Mouse (Mus musculus): ENCODE measurements around the gene Sh3tc1.

Sh3tc1 gene

DNA sequence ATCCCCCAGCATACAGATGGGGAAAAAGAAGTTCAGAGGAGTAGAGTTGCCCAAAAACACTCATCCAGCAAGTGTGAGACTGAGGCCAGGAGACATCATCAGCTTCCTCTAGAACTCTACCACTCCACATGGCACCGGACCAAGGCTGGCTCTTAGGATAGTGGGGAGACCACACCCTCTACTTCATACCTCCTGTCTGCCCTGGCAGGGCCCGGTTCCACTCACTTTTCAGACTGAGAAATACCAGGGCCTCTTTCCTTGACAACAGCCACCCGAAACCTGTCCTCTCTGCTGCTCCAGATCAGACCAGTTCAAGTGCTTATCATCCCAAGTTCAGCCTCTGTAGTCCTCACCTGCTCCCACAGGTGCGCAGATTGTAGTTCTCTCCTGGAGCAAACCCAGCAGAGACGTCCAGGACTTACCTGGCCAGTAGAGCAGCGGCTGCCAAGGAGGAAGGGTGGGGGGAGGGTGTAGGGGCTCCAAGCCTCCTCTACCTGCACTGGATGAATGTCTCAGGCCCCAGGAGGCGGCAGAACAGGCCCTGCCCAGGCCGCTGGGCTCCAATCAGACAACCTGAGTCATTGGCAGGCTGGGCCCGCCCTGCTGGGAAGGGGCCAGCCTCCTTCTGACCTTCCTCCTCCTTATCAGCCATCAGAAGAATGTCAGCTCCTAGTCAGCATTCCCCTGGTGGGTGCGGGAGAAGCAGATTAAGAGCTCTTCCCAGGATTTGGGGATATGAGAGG is at the start of gene Sh3tc1:
TSS of gene Sh3tc1 (minus strand) at position 452 of the 743 bp plus-strand sequence.
- CTCF ChIA-PET: no interaction called here

GRCm38 (mm10) chr5:35788719-35789118 is 48.9 kb upstream of the Sh3tc1 start:
- CTCF ChIA-PET: no interaction called here

GRCm38 (mm10) chr5:35787847-35788246 is 48.1 kb upstream of the Sh3tc1 start:
- CTCF ChIA-PET: no interaction called here

DNA sequence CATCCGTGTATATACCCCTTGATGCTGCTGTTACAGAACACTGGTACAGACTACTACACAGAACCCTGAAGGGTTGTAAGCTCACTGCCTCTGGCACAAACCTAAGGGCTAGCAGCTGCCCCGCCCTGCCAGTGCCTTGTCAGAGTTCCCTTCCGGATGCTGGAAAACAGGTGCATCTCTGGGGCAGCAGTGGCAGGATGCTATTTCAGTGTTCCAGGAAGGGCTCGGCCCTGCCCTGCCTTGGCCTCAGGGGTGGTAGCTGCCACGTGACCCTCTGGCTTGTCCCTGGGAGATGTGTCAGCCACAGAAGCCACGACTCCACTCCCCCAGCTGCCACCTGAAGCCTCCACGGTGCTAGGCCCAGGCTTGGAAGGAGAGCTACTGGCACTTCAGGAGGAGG is 46.1 kb upstream of the Sh3tc1 start:
- CTCF ChIA-PET: no interaction called here

DNA sequence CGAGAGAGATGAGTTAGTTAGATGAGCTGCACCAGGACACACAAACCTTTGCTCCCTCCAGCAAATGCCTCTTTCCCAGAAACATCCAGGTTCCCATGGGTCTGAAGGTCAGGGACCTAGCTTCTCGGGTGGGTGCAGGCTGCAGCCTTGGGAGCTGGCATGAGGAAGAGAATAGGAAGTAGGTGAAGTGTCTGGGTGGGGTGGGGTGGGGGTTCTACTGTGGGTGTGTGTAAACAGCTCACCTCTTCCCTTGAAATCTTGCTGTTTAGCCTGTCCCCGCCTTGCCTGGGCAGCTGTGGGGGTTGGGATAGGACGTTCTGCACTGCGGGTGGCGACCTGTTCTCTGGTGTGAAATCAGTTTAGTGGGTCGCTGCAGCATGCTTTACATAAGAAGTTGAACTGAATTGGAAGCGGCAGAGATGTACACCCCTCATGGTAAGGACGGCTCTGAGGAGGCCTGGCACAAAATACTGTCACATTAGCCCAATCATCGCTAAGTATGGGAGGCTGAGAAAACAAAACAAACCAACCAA is 42.9 kb upstream of the Sh3tc1 start:
- CTCF ChIA-PET: no interaction called here

DNA sequence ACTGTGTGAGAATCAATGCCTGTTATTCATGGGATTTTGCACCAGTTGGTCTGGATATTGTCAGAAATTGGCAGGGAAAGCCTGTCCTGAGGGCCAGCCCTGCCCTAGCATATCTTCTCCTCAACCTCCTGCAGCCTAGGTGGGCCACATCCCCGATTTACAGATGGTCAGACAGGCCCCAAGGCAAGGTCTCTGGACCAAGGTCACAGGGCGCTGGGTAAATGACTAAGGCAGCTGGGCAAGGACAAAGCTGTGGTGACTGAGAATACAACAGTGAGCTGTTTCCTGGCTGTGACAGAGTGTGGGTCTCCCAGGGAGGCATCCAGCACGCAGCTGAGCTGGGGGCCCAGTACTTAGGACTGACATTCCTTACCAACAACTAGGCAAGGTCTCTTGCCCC is 41.3 kb upstream of the Sh3tc1 start:
- CTCF ChIA-PET: no interaction called here

GRCm38 (mm10) chr5:35774137-35774424 is 34.3 kb upstream of the Sh3tc1 start:
- CTCF ChIA-PET: no interaction called here

- CTCF ChIA-PET: no interaction called here
Measured at GRCm38 (mm10) chr5:35773274-35774136, 33.7 kb upstream of the Sh3tc1 start.

DNA sequence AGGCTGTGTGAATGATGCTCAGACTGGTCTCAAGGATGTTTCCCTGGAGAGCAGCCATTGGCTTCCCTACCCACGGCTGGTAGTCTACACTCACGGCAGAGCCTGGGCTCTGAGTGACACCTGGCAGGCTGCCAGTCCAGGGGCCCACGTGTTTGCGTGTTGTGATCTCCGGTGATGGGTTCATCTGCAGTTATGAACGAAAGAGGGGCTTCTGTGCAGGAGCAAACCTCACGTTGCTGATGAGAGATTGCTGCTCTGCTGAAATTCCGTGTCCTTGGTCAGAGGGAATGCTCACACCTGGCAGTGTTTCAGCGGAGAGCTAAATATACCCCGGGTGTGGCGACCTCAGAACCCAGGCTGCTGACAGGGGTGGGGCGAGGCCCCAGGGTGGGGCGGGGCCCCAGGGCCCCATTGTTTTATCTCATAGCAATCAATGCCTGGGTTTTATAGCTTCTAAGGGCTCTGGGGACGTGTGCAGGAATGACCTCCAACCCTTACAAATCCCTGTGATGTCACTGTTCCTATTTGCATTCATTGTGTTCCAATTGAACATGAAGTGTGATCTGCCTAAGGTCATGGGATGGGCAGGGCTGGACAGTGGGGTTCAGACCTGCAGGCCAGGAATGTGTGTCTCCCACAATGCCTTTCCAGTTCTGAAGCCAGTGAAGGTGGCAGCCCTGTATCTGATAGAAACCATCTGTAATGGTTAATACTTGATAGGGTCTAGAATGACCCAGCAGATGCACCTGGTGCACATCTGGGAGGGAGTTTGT is 31.3 kb upstream of the Sh3tc1 start:
- CTCF ChIA-PET: no interaction called here

DNA sequence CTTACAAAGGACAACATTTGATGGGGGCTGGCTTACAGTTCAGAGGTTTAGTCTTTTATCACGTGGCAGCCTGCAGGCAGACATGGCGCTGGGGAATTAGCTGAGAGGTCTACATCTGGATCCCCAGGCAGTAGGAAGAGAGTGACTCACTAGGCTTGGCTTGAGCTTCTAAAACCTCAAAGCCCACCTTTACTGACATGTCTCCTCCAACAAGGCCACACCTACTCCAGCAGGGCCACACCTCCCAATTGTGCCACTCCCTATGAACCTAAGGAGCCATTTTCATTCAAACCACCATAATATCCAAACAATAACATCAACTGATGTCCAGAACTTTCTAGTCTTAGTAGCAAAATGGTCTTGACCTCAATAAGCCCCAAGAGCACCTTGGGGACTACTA is 30.5 kb upstream of the Sh3tc1 start:
- CTCF ChIA-PET: no interaction called here

- CTCF ChIA-PET: no interaction called here
Measured at GRCm38 (mm10) chr5:35768997-35769396, 29.2 kb upstream of the Sh3tc1 start.

GRCm38 (mm10) chr5:35768525-35768924 is 28.7 kb upstream of the Sh3tc1 start:
- CTCF ChIA-PET: no interaction called here

DNA sequence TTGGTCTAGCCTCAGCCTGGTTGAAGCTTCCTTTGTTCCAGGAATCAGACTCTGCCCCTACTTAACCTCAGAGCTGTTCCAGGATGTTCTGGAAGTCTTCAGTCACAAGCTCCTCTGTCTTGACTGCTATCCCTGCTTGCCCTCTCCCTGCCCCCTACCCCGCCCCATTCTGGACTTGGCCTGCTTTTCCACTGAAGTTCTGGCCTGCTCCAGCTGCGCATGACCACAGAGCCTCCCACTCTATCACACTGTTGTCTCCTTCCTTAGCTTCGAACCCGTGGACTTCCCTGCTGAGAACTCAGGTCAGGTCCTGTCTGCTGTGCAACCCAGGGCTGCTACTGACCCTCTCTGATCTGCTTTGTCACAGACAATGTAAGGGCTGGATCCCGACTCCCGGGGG is 26.1 kb upstream of the Sh3tc1 start:
- CTCF ChIA-PET: no interaction called here

DNA sequence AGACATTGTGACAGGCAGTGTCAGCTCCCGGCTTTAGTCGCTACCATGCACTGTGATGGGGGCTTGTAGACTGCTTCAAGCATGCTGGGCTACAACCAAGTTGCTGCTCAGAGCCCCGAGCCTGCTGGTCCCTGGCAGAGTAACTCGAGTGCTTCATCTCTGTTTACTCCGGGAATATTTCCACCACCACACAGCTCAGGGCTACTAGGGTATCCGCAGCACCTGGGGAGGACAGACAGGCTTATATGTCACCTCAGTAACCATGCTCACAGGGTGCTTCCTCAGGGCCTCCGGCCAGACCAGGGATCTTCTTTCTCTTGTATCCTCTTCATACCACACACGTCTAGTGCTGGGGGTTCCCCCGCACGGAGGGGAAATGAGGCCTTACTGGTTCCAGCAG is 23.1 kb upstream of the Sh3tc1 start:
- CTCF ChIA-PET: no interaction called here

GRCm38 (mm10) chr5:35762388-35762787 is 22.6 kb upstream of the Sh3tc1 start:
- CTCF ChIA-PET: no interaction called here

DNA sequence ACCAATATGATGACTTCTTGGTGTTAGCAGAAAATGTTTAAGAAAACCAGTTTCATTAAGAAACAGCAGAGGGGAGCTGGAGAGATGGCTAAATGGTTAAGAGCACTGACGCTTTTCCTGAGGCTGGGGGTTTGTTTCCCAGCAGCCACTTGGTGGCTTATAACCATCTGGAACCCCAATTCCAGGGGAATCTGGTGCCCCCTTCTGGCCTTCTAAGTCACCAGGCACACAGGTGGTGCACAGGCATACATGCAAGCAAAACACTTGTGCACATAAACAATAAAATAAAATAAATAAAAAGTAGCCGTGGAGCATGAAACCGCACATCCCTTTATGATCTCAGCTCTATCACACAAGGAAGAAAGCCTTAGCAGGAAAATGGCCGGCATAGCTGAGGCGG is 21.5 kb upstream of the Sh3tc1 start:
- CTCF ChIA-PET: no interaction called here

GRCm38 (mm10) chr5:35758081-35759053 is 18.6 kb upstream of the Sh3tc1 start:
- CTCF ChIA-PET: interaction anchor here (0.6 to 0.8 kb wide), 2 partner anchors 13 to 38 kb away, joined by 3 to 27 read pairs; no protein-coding TSS in a partner anchor

DNA sequence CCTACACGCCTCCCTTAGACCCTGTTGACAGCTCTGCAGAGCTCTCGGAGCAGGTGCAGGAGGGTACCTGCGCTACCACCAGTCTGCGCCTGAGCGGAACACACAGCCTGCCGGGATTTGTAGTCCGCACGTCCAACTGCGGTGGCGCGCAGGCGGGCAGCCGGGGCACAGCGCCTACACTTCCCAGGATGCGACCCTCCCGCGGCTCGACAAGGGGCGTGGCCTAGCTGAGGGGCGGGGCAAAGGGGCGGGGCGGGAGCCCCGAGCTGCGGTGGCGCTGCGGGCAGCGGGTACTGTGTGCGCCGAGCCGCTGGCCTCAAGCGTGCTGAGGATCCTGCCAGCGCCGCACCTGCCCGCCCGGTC is 17.8 kb upstream of the Sh3tc1 start, which contains the start of gene Ablim2:
TSS of gene Ablim2 (plus strand) at position 242 of the 363 bp plus-strand sequence.
- CTCF ChIA-PET: interaction anchor here (0.8 kb wide), 1 partner anchor 12 kb away, joined by 27 read pairs; no protein-coding TSS in a partner anchor

- CTCF ChIA-PET: interaction anchor here (0.8 to 2.2 kb wide), 2 partner anchors 12 to 56 kb away, joined by 12 to 27 read pairs; no protein-coding TSS in a partner anchor
Measured at GRCm38 (mm10) chr5:35756997-35757638, 17.3 kb upstream of the Sh3tc1 start.

GRCm38 (mm10) chr5:35756020-35756419 is 16.2 kb upstream of the Sh3tc1 start:
- CTCF ChIA-PET: interaction anchor here (1.0 to 2.2 kb wide), 2 partner anchors 11 to 55 kb away, joined by 3 to 12 read pairs; no protein-coding TSS in a partner anchor
